Mouse (Mus musculus) liver, embryonic 14.5 days (tissue): ENCODE data around the gene C1qtnf6.

Experiments
- CTCF ChIP-seq: IDR thresholded peaks from 2 replicates; pipeline ENCODE4 v1.5.1; 2016; ENCODE audit warnings: antibody characterized with exemption, low read depth, control low read depth
- EP300 ChIP-seq: IDR thresholded peaks from 2 replicates; pipeline ENCODE4 v1.6.1; 2016; ENCODE audit warnings: antibody characterized with exemption, low read depth

- TF ChIP-seq CTCF (no peak), EP300 (no peak)
Observed at GRCm38 (mm10) chr15:78531451-78531720, 170 bp upstream of the C1qtnf6 start.
